Mouse (Mus musculus) ovary, postnatal 10 days (tissue): Measurements from ENCODE around the gene Kif17.

ENCODE experiments used
- DNase-seq: peaks from one replicate; pipeline ENCODE4 v3.0.0; 2022; ENCODE audit warnings: low spot score

The Kif17 gene

GRCm38 (mm10) chr4:138342048-138342447, 91.8 kb downstream of the Kif17 start:
- no peak for DNase-seq

DNA sequence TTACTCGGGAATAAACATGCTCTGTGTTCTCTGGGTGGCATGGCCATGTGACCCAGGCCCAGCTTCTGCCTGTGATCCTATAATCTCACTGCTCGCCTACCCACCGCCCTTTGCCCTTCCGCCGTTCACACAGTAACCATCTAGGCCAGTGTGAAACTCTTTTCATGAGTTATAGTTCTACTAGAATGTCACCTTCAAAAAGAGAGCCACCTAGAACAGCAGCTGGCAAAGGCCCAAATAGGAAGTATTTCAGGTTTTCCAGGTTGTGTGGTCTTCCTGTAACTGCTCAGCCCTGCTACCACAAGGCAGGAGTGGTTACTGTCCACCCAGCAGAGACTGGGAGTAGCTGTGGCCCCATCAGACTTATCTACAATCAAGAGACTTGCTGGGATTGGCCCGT, 92.5 kb downstream of the Kif17 start:
- no peak for DNase-seq

DNA sequence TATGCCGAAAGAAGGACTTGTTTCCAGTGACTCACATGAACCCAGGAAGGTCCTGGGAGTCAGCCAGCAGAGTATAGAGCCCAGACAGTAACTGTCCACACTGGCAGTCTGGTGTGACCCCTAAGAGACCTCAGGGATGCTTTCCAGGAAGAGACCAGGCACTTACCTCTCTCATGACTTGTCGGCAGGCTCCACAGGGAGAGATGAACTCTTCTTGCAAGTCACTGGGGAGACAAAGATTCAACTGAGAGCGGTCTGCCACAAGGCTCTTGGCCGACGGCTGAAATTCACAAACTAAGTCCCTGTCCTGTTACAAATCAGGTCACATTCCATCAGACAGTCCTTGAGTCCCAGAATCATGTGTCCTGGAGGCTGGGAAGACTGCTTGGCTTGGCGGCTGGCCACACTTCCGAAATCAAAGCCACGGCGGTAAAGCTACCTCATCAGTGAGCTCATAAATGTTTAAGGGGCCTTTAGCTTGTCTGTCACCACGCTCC, 93.2 kb downstream of the Kif17 start:
- no peak for DNase-seq

GRCm38 (mm10) chr4:138344891-138345545, 94.8 kb downstream of the Kif17 start:
- no peak for DNase-seq

DNA sequence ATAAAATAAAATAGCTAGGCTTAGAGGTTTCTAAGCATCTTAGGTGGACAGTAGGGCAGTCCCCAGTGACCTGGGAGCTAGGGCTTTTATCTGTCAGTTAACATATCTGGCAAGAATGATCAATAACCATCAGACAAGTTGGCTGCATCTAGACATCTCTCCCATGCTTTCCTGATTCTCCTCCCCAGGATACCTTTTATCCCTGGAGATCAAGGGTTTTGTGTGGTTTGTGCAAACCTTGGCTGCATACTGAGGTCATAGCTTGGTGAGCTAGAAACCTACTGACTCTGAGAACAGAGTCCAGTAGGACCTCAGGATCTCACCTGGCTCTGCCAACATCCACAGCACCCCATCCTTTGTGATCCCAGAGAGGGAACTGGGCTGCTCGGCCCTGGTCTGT, 97.0 kb downstream of the Kif17 start:
- DNase-seq = no peak

DNA sequence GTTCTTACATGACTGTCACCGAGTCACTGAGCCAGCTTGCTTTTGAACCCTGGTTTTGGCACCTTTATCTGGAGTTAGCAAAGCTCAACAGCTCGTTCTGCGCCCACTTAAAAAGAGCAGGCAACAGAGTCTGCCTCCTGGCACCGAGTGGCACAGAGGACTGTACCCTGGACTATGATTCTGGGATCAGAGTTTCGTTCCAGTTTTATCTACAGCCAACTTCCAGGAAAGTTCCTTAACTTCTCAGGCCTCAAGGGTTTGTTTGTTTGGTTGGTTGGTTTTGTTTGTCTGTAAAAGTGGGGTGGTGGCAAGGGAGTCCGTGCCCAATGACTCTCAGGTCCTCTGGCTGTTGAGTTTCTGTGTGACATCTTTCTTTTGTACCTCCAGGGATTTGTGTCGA, 98.5 kb downstream of the Kif17 start:
- DNase-seq = no peak
